Mouse (Mus musculus): ENCODE results near the gene Nfkb2. TPM values are rescaled to one million over a fixed set of nuclear protein-coding genes. Genes with fewer than 3 reads are reported as not detected.

The Nfkb2 gene
- polyA plus RNA-seq, 1 experiment from 2014 or later = 9.1 TPM

DNA sequence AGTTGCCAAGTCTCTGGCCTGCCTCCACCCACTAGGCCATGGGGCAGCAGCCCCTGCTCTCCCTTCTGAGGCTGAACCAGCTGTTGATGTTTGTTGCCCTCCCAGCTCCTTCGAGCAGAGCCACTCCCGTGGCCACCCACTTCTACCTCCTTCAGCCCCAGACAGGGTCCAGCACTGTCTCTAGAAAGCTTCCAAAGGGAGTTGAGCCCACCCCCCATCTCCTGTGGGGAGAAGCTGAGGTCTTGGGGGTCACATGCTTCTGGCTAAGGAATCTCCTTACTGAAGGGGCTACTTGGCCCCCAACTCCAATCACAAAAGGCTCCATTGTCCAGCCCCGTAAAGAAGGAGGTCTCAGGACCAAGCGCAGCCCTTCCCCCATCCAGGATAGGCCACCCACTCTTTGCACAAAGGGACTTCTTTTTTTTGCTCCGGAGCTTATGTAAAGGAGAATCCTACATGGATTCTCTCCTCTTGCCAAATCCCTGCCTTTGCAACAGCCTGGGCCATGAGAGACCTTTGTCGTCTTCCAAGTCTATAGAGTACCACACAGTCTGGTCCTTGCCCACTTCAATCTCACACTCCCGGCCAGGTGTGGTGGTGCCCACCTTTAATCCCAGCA is 28.7 kb downstream of the Nfkb2 start:
- H3K4me1 ChIP-seq (ENCODE audit: control insufficient read depth, insufficient read depth, low read length) = peaks cover 16% of the 10 kb centered on the region
- 72% methylated on average over 7 of the region's 7 CpGs for WGBS
- no peak for ATAC-seq
- no peaks in the 10 kb centered on the region for H3K27me3 ChIP-seq (replicated peaks; ENCODE audit: control insufficient read depth, insufficient read depth, low read length)
- H3K4me3 ChIP-seq (ENCODE audit: low read length) = no peak overlapping the region
- H3K36me3 ChIP-seq (ENCODE audit: control insufficient read depth, insufficient read depth, low read length) = peaks cover 6% of the 10 kb centered on the region; the same call in 1 of the 2 replicates
- H3K9ac ChIP-seq (ENCODE audit: low read depth, low read length) = no peak overlapping the region
- no peak overlapping the region for H3K4me2 ChIP-seq (ENCODE audit: low read depth, low read length)
- H3K9me3 ChIP-seq (ENCODE audit: control insufficient read depth, low read length) = no peaks in the 10 kb centered on the region
- no peak overlapping the region for H3K27ac ChIP-seq (ENCODE audit: low read length)

DNA sequence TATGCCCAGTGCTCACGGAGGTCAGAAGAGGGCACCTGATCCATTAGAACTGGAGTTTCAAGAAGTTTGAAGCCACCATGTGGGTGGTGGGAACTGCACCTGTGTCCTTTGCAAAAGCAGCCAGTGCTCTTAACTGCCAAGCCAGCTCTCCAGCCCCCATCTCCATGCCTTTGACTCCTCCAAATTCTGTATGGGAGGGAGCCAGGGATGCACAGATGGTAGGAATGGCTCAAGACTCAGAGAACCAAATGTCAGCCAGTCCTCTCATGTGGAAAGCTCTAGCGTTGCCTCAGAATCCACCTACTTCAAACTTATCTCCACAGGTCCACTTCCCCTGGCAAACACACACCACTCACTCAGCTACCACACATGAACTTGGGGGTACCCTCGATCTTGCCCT is 29.8 kb downstream of the Nfkb2 start:
- Histone ChIP-seq H3K4me1 (ENCODE audit: control insufficient read depth, insufficient read depth, low read length) (peaks cover 20% of the 10 kb centered on the region), H3K36me3 (ENCODE audit: control insufficient read depth, insufficient read depth, low read length) (peaks cover 6% of the 10 kb centered on the region; the same call in 1 of the 2 replicates), H3K9me3 (ENCODE audit: control insufficient read depth, low read length) (no peaks in the 10 kb centered on the region), H3K4me3 (ENCODE audit: low read length) (no peak overlapping the region), H3K9ac (ENCODE audit: low read depth, low read length) (no peak overlapping the region), H3K4me2 (ENCODE audit: low read depth, low read length) (no peak overlapping the region), H3K27ac (ENCODE audit: low read length) (no peak overlapping the region), H3K27me3 (replicated peaks; ENCODE audit: control insufficient read depth, insufficient read depth, low read length) (no peaks in the 10 kb centered on the region)
- 88% methylated on average over 3 of the region's 3 CpGs for WGBS
- no peak for ATAC-seq

DNA sequence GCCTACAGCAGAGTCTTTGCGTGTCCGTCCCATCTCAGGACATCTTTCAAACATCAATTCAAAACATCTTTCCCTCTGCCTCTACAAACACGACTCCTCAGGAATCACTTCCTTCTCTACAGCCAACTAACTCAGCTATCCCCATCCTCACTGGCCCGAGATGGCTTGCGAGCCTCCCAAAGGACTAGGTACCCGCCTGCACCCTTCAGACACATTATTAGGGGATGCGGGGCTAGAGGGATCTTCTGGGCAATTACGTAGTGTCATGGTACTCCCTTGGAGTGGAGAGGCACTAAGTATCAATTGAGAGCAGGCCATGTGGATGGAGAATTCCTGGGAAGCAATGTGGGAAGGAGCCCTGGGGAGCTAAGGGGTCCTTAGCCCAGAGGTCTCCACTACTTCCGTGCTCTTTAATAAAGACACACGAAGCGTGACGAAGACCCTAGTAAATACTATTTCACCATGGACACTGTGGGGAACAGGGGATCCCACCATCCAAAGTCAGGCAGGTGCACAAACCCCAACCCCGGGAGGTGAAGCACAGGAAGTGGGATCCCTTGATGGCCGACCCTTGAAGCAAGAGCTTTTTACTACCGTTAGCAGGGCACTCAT is 33.7 kb downstream of the Nfkb2 start:
- H3K27ac ChIP-seq (ENCODE audit: low read length) = peak overlapping the region; percentile 18; the same call in 1 of the 2 replicates
- H3K27me3 ChIP-seq (replicated peaks; ENCODE audit: control insufficient read depth, insufficient read depth, low read length) = peaks cover 3% of the 10 kb centered on the region; the same call in 1 of the 2 replicates
- H3K9ac ChIP-seq (ENCODE audit: low read depth, low read length) = peak overlapping the region; percentile 86
- peaks cover 16% of the 10 kb centered on the region for H3K4me1 ChIP-seq (ENCODE audit: control insufficient read depth, insufficient read depth, low read length)
- 0 out of 2 replicates have a peak, but pooled peaks have one; percentile 2 for ATAC-seq
- no peaks in the 10 kb centered on the region for H3K9me3 ChIP-seq (ENCODE audit: control insufficient read depth, low read length)
- WGBS = 33% methylated on average over 15 of the region's 15 CpGs
- H3K36me3 ChIP-seq (ENCODE audit: control insufficient read depth, insufficient read depth, low read length) = no peaks in the 10 kb centered on the region
- H3K4me3 ChIP-seq (ENCODE audit: low read length) = peak overlapping the region; percentile 85
- peak overlapping the region; percentile 81 for H3K4me2 ChIP-seq (ENCODE audit: low read depth, low read length)

DNA sequence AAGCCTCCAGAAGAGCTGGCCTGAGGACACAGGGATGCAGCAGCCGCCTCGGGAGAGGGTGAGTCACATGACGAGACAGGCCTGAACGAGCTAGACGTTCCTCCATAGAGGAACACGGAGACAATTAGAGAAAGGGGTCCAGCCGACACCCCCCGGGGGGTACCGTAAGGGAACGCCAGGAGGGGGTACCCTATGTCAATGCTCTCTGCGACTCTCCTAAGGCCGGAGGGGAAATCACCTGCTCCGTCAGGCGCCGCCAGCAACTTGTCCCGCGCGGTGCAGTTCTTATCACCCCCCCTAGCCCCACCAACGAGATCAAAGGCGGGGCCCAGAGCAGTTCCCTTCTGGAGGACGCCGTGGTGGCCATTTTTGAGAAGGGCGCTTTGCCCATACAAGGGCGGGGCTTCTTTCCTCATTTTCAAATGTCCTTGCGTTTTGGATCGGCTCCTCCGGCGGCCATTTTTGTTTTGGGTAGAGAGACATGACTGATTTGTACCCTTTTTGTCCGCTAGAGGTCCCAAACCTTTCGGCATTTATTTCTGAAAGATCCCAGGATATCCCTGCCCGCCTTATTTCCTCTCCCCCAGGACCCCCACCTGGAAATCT is 34.3 kb downstream of the Nfkb2 start, which contains the start of gene Cuedc2:
TSS of gene Cuedc2 (minus strand) at position 372 of the 606 bp plus-strand sequence.
- Histone ChIP-seq H3K27ac (ENCODE audit: low read length) (peak within 1 kb of the TSS; percentile 45), H3K4me1 (ENCODE audit: control insufficient read depth, insufficient read depth, low read length) (peaks cover 16% of the 10 kb centered on the region), H3K36me3 (ENCODE audit: control insufficient read depth, insufficient read depth, low read length) (no peaks in the 10 kb centered on the region), H3K4me2 (ENCODE audit: low read depth, low read length) (peak within 1 kb of the TSS; percentile 81), H3K9ac (ENCODE audit: low read depth, low read length) (peak within 1 kb of the TSS; percentile 86), H3K4me3 (ENCODE audit: low read length) (peak within 1 kb of the TSS; percentile 85), H3K9me3 (ENCODE audit: control insufficient read depth, low read length) (no peaks in the 10 kb centered on the region), H3K27me3 (replicated peaks; ENCODE audit: control insufficient read depth, insufficient read depth, low read length) (peaks cover 3% of the 10 kb centered on the region; the same call in 1 of the 2 replicates)
- WGBS = under 1% methylated on average over 31 of the region's 31 CpGs
- peak; percentile 87 for ATAC-seq

DNA sequence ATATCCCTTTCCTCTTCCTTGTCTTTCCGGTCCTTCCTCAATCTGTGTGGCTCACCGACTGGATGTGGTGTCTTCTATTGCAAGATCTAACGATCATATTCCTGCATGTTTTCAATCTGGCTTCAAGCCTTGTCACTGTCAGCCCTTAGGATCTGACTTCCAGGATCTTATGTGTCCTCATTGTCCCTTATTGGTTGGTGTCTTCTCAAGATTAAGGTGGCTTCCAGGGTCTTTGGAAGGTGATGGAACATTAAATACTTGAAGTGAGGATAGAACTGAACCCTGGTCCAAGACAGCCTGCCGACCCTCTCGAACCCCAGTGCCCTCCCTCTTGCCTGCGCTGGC is 34.8 kb downstream of the Nfkb2 start:
- Histone ChIP-seq H3K4me3 (ENCODE audit: low read length) (peak overlapping the region; percentile 85), H3K4me1 (ENCODE audit: control insufficient read depth, insufficient read depth, low read length) (peaks cover 16% of the 10 kb centered on the region), H3K9me3 (ENCODE audit: control insufficient read depth, low read length) (no peaks in the 10 kb centered on the region), H3K27ac (ENCODE audit: low read length) (peak overlapping the region; percentile 39), H3K4me2 (ENCODE audit: low read depth, low read length) (peak overlapping the region; percentile 51), H3K9ac (ENCODE audit: low read depth, low read length) (peak overlapping the region; percentile 62), H3K36me3 (ENCODE audit: control insufficient read depth, insufficient read depth, low read length) (no peaks in the 10 kb centered on the region), H3K27me3 (replicated peaks; ENCODE audit: control insufficient read depth, insufficient read depth, low read length) (peaks cover 3% of the 10 kb centered on the region; the same call in 1 of the 2 replicates)
- 50% methylated on average over 6 of the region's 6 CpGs for WGBS
- peak; percentile 9 for ATAC-seq

DNA sequence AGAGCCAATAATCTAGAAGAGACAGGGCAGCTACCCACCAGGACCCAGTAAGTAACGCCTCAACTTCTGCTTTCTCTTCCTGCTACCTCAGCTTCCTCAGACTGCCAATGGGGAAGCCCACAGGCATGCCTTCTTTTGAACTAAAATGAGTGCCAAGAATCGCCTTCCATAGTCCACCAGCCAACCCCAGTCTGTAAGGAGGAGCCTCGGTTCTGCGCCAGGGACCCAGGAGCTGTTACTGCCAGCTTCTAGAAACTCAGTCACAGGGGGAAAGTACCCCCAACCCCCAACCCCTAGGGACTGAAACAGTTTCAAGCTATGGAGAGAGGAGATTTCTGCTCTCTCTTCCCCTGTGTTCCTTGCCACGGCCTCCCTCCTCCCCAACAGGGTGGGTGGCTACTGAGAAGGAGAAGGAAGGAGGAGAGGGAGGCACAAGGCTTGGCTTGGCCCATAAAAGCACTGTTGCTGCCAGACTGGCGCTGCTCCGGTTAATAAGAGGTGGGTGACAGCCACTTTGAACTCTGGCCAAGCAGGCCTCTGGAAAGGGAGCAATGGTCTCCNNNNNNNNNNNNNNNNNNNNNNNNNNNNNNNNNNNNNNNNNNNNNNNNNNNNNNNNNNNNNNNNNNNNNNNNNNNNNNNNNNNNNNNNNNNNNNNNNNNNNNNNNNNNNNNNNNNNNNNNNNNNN is 35.3 kb downstream of the Nfkb2 start:
- peak overlapping the region; percentile 51; the same call in 1 of the 2 replicates for H3K4me2 ChIP-seq (ENCODE audit: low read depth, low read length)
- no peak; the same call in 1 of the 2 replicates for ATAC-seq
- no peaks in the 10 kb centered on the region for H3K9me3 ChIP-seq (ENCODE audit: control insufficient read depth, low read length)
- H3K27me3 ChIP-seq (replicated peaks; ENCODE audit: control insufficient read depth, insufficient read depth, low read length) = peaks cover 3% of the 10 kb centered on the region; the same call in 1 of the 2 replicates
- H3K4me3 ChIP-seq (ENCODE audit: low read length) = no peak overlapping the region
- WGBS = 77% methylated on average over 7 of the region's 7 CpGs
- peaks cover 16% of the 10 kb centered on the region for H3K4me1 ChIP-seq (ENCODE audit: control insufficient read depth, insufficient read depth, low read length)
- peak overlapping the region; percentile 45 for H3K27ac ChIP-seq (ENCODE audit: low read length)
- H3K36me3 ChIP-seq (ENCODE audit: control insufficient read depth, insufficient read depth, low read length) = no peaks in the 10 kb centered on the region
- peak overlapping the region; percentile 62; the same call in 1 of the 2 replicates for H3K9ac ChIP-seq (ENCODE audit: low read depth, low read length)

DNA sequence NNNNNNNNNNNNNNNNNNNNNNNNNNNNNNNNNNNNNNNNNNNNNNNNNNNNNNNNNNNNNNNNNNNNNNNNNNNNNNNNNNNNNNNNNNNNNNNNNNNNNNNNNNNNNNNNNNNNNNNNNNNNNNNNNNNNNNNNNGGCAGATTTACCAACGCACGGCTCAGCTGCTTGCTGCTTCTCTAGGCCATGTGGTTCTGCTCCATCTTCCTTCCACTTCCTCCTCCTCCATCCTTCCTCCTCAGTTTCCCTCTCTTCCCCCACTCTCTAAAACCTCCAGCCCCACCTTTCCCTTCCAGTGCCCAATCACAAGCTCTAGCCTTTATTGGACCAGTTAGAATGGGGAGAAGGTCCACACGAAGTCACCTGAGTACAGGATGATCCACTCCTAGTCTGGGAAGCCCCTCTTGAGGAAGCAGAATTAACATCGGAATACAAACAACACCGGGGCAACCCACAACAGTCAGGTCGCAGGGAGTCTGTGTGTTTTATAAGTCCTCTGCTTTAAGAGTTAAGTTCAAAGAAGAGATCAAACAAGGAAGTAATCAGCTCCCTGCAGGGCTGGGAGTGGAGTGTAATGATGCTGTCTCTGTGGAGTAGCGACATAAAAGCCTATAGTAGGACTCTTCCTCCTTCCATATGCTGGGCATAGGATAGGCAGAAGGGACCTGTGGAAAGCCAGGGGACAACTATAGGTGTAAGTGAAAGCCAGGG is 40.7 kb downstream of the Nfkb2 start:
- 19% methylated on average over 7 of the region's 7 CpGs for WGBS
- H3K4me3 ChIP-seq (ENCODE audit: low read length) = no peak overlapping the region
- H3K27me3 ChIP-seq (replicated peaks; ENCODE audit: control insufficient read depth, insufficient read depth, low read length) = peaks cover 3% of the 10 kb centered on the region; the same call in 1 of the 2 replicates
- no peaks in the 10 kb centered on the region for H3K36me3 ChIP-seq (ENCODE audit: control insufficient read depth, insufficient read depth, low read length)
- H3K27ac ChIP-seq (ENCODE audit: low read length) = no peak overlapping the region; the same call in 1 of the 2 replicates
- H3K9me3 ChIP-seq (ENCODE audit: control insufficient read depth, low read length) = no peaks in the 10 kb centered on the region
- H3K4me2 ChIP-seq (ENCODE audit: low read depth, low read length) = no peak overlapping the region
- no peak overlapping the region for H3K9ac ChIP-seq (ENCODE audit: low read depth, low read length)
- peaks cover 12% of the 10 kb centered on the region for H3K4me1 ChIP-seq (ENCODE audit: control insufficient read depth, insufficient read depth, low read length)
- ATAC-seq = no peak

DNA sequence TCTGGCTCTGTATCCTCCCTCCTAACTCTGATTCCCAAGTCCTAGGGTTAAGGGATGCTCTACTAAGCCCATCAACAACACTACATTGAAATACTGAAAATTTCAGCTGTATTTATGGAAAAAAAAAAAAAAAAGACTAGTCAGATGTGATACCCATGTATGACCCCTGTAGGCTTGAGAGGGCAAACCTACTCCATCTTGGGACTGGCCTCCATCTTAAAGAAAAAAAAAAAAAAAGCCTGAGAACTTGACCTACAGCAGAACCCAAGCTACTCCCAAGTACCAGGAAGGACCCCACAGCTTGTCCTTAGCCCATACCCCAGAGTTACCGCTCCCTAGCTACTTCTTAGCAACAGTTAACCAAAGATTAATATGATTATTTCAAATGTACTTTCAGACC is 43.0 kb downstream of the Nfkb2 start:
- Histone ChIP-seq H3K4me1 (ENCODE audit: control insufficient read depth, insufficient read depth, low read length) (peaks cover 15% of the 10 kb centered on the region), H3K27me3 (replicated peaks; ENCODE audit: control insufficient read depth, insufficient read depth, low read length) (no peaks in the 10 kb centered on the region), H3K9ac (ENCODE audit: low read depth, low read length) (no peak overlapping the region), H3K4me3 (ENCODE audit: low read length) (no peak overlapping the region), H3K9me3 (ENCODE audit: control insufficient read depth, low read length) (no peaks in the 10 kb centered on the region), H3K27ac (ENCODE audit: low read length) (no peak overlapping the region), H3K4me2 (ENCODE audit: low read depth, low read length) (no peak overlapping the region), H3K36me3 (ENCODE audit: control insufficient read depth, insufficient read depth, low read length) (no peaks in the 10 kb centered on the region)
- 96% methylated on average over 1 of the region's 1 CpGs for WGBS
- no peak for ATAC-seq

All from intestine, embryonic 16.5 days (tissue).